Mouse (Mus musculus): Measurements from ENCODE around the gene Gm12355. TPM values are rescaled to one million over a fixed set of nuclear protein-coding genes. Genes with fewer than 3 reads are reported as not detected.

The Gm12355 gene
- total RNA-seq, 2 experiments from 2014 or later = 15.6 to 18.0 TPM

- intact Hi-C loops (cut with DNase I) = no loop called here
- no peak for DNase-seq
Observed at GRCm38 (mm10) chr11:98583571-98583970, 41.9 kb downstream of the Gm12355 start.

- intact Hi-C loops (cut with DNase I) = no loop called here
- DNase-seq = no peak
Observed at GRCm38 (mm10) chr11:98583265-98583552, 42.3 kb downstream of the Gm12355 start.

GRCm38 (mm10) chr11:98582551-98583264, 42.8 kb downstream of the Gm12355 start:
- intact Hi-C loops (cut with DNase I) = no loop called here
- DNase-seq = no peak

- DNase-seq = no peak
- intact Hi-C loops (cut with DNase I) = no loop called here
Observed at GRCm38 (mm10) chr11:98582030-98582388, 43.5 kb downstream of the Gm12355 start.

- DNase-seq = no peak
- intact Hi-C loops (cut with DNase I) = no loop called here
Observed at GRCm38 (mm10) chr11:98581286-98582029, 44.0 kb downstream of the Gm12355 start.

GRCm38 (mm10) chr11:98580301-98581121, 45.0 kb downstream of the Gm12355 start:
- no peak for DNase-seq
- intact Hi-C loops (cut with DNase I) = no loop called here

- intact Hi-C loops (cut with DNase I) = no loop called here
- no peak for DNase-seq
Observed at GRCm38 (mm10) chr11:98577776-98578175, 47.7 kb downstream of the Gm12355 start.

Other genes with a start within 250 kb of the Gm12355 start
- gene Tcap, start 241.8 kb downstream of the Gm12355 start, total RNA-seq (2021) = 100 to 1,000 TPM; 469 to 500 TPM
- gene Pnmt, start 239.2 kb downstream of the Gm12355 start, total RNA-seq (2021) = under 1 TPM in 1 of 2 experiments, not detected in 1; 0.31 TPM
- 10 to 100 TPM; 14.5 to 17.8 TPM for gene Pgap3, start 225.2 kb downstream of the Gm12355 start, total RNA-seq (2021)
- gene Erbb2, start 213.2 kb downstream of the Gm12355 start, total RNA-seq (2021) = 10 to 100 TPM; 12.7 to 19.3 TPM
- gene Mien1, start 186.7 kb downstream of the Gm12355 start, total RNA-seq (2021) = 10 to 100 TPM; 48.9 to 52.1 TPM
- not detected for gene Grb7, start 179.3 kb downstream of the Gm12355 start, total RNA-seq (2021)
- gene Ikzf3, start 79.6 kb downstream of the Gm12355 start, total RNA-seq (2021) = under 1 TPM; 0.84 to 0.98 TPM
- not detected for gene Zpbp2, start 74.6 kb downstream of the Gm12355 start, total RNA-seq (2021)
- gene Ormdl3, start 38.3 kb downstream of the Gm12355 start, total RNA-seq (2021) = 10 to 100 TPM; 46.6 to 48.9 TPM
- not detected for gene Lrrc3c, start 27.4 kb downstream of the Gm12355 start, total RNA-seq (2021)
- gene Gsdma3, start 699 bp upstream of the Gm12355 start, total RNA-seq (2021) = 1 to 10 TPM; 4.0 to 5.3 TPM
- under 1 TPM; 0.24 to 0.30 TPM for gene Gsdma2, start 21.1 kb upstream of the Gm12355 start, total RNA-seq (2021)
- gene Gsdma, start 38.7 kb upstream of the Gm12355 start, total RNA-seq (2021) = not detected
- 100 to 1,000 TPM; 131 to 132 TPM for gene Psmd3, start 56.9 kb upstream of the Gm12355 start, total RNA-seq (2021)
- gene Csf3, start 75.6 kb upstream of the Gm12355 start, total RNA-seq (2021) = not detected
- 10 to 100 TPM; 44.9 to 52.1 TPM for gene Med24, start 103.8 kb upstream of the Gm12355 start, total RNA-seq (2021)
- gene Thra, start 115.0 kb upstream of the Gm12355 start, total RNA-seq (2021) = 100 to 1,000 TPM; 172 to 190 TPM
- gene Nr1d1, start 149.7 kb upstream of the Gm12355 start, total RNA-seq (2021) = 10 to 100 TPM; 31.1 to 32.7 TPM
- gene Msl1, start 169.9 kb upstream of the Gm12355 start, total RNA-seq (2021) = 10 to 100 TPM; 70.3 to 83.4 TPM
- gene Casc3, start 179.2 kb upstream of the Gm12355 start, total RNA-seq (2021) = 10 to 100 TPM; 29.0 to 29.7 TPM
- under 1 TPM; 0.79 to 0.87 TPM for gene Rapgefl1, start 211.1 kb upstream of the Gm12355 start, total RNA-seq (2021)
- gene Wipf2, start 238.0 kb upstream of the Gm12355 start, total RNA-seq (2021) = 10 to 100 TPM; 12.4 to 13.0 TPM

Measured in heart, postnatal 10 days (tissue).